Mouse (Mus musculus) thymus, postnatal 0 days (tissue): ENCODE results near the gene Gm20388. TPM values are rescaled to one million over a fixed set of nuclear protein-coding genes. Genes with fewer than 3 reads are reported as not detected.

ENCODE experiments used
- DNase-seq: peaks from one replicate; pipeline ENCODE4 v3.0.0-alpha.2; 2015; ENCODE audit warnings: low spot score
- polyA plus RNA-seq: library from polyadenylated mRNA; unstranded; fragments of >200 nt; fragmentation: Nextera tagmentation; extraction: Ambion mirVana; gene quantifications from 2 replicates; pipeline ENCODE4 v1.2.1, GENCODE M21; 2015

Gm20388 gene
- polyA plus RNA-seq, 1 experiment from 2014 or later = not detected

GRCm38 (mm10) chr8:119955333-119955732, 44.7 kb downstream of the Gm20388 start:
- no peak for DNase-seq

GRCm38 (mm10) chr8:119958076-119958475, 47.4 kb downstream of the Gm20388 start:
- DNase-seq = no peak

GRCm38 (mm10) chr8:119960531-119961104, 50.0 kb downstream of the Gm20388 start:
- DNase-seq = no peak

- DNase-seq = no peak
These were observed 54.2 kb downstream of the Gm20388 start for GRCm38 (mm10) chr8:119964859-119965258.

GRCm38 (mm10) chr8:119967435-119967834, 56.8 kb downstream of the Gm20388 start:
- DNase-seq = no peak

DNA sequence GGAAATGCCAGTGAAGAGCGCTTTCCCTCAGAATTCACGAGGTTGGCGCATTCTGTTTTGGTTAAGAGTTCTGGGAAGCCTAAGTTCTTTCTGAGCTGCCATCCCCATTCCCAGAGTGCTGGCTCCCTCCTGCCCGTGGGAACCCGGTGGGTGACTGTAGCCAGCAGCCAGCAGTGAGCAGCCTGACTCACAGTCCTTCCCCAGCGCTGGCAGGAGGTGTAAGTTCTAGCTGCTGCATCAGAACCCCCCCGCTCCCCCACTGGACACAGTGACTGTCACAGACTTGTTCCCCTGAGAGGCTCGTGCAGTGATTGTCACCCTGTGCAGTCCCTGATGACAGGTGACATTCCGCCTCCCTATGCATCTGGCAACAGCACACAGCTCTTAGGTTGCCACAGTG, 59.5 kb downstream of the Gm20388 start:
- no peak for DNase-seq

DNA sequence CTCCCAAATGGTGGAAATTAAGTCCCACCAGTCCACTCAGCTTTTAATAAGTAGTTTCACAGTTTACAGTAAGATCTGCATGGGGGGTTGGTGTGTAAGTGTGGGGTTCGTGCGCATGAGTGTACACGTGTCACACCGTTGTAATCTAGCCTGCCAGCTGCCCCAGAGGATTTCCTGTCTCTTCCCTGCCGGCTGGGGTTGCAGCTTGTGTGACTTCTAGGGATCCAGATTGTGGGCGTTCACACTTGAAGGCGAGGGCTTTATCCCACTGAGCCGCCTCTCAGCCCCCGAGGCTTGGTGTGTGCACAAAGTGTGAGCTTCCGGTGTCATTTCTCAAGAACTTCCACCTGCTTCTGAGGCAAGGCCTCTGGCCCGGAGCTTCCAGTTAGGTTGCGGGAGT, 61.9 kb downstream of the Gm20388 start:
- peak; percentile 44 for DNase-seq

- no peak for DNase-seq
These were observed 68.2 kb downstream of the Gm20388 start for GRCm38 (mm10) chr8:119978770-119979381.

- peak; percentile 32 for DNase-seq
These were observed 70.6 kb downstream of the Gm20388 start for GRCm38 (mm10) chr8:119981253-119981652.

DNA sequence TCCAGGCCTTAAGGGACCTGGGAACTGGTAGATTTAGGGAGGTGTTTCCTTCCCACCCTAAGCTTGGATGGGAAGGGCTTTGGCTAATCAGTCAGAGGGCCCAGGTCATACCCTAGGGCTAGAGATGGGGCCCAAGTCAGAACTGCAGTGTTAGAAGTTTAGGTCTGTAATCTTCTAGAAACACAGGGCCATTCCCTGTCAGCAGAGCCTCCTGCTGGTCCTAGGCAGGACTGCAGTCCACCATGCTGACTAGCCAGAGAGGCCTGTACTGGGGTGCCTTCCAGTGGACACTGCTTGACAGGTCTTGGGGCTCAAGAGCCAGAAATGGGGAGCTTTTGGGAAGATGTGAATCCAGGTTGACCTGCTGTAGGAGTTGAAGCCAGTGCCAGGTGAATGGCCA, 73.4 kb downstream of the Gm20388 start:
- DNase-seq = peak; percentile 20

DNA sequence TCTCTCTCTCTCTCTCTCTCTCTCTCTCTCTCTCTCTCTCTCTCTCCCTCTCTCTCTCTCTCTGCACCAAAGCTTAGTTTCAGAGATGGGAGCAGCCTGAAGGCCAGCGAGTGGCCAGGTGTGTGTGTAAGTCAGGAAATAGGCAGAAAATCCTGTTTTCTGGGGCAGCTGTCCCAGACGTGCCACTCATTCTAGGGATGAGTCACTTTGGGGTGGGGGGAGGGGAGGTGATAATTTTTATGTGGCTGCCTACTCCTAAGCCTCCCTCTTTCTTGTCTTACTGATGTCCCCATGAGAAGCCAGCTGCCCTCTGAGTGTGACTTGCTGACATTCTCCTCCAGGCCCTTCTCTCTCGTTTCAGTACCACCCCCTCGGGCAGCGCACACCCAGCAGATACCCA, 75.5 kb downstream of the Gm20388 start:
- no peak for DNase-seq

DNA sequence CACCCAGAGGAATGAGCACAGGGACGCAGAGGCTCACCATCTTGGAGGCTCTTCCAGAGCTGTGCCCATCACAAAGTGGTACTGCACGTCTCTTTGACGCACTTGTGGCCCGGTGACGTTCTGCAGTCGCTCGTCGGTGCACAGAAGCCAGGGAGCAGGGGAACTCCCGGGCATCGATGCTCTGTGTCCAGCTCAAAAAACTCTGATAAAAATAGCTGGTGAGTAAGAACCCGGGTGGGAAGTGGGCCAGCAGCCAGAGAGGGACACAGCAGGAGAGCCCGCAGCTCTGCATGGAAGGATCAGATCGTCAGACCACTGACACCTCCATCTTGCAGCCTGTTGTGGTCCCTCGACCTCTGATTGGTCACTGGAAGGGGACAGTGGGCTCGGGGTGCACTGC, 77.4 kb downstream of the Gm20388 start:
- DNase-seq = no peak

DNA sequence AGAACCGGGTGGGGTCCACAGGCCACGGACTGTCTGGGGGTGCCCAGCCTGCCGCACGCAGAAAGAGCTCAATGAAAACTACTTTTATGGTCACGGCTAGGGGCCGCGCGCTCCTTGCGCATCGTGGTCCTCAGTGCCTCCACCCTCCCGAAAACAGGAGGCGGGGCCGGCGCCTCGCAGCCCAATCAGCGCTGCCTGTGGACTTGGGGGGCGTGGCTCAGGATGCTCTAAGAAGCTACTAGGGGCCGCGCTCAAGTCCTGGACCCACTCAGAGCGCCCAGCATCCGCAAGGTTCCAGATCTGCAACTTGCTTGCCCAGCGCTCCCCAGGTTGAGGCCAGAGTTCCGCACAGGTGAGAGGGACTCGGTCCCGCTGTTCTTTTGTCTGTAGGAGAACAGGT, 81.6 kb downstream of the Gm20388 start, which contains the start of gene Crispld2:
Crispld2 (plus strand) TSS at position 190 of the 400 bp plus-strand sequence.
- DNase-seq = peak; percentile 89

- DNase-seq = no peak
These were observed 83.5 kb downstream of the Gm20388 start for GRCm38 (mm10) chr8:119994114-119994513.

DNA sequence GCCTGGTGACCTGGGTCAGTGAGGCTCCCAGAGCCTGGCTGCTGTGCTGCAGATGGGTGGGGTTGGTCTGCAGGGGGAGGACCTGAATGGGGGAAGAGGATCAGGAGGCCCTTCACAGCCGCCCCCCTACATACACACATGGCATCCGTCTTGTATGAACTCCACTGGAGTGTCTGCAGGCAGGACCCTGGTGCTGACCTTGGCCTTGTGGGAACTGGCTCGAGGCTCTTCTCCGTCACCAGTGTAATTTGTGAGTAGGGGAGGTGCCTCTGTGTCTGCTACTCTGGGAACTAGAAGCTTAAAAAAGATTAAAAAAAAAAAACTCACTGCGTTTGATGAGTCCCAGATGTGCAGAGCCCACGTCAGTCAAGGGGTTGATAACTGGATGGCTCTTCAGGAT, 83.9 kb downstream of the Gm20388 start:
- DNase-seq = no peak

- no peak for DNase-seq
These were observed 86.6 kb downstream of the Gm20388 start for GRCm38 (mm10) chr8:119997266-119997665.

DNA sequence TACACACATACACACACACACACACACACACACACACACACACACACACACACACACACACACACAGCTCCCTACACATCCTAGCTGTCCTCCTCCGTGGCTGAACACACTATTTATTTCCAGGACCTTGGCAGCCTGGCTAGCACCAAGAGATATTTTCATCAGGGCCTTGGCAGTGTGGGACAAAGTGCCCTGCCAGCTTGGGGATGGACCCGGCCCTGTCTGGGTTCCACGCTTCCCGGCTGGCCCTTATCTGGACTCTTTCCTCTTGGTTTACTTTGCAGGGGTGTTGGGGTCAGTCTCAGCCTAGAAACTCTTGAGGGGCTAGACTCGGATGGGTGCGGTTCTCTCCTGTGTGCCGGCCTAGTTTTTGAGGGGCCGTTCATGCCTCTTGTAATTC, 89.8 kb downstream of the Gm20388 start:
- no peak for DNase-seq

GRCm38 (mm10) chr8:120001712-120002111, 91.1 kb downstream of the Gm20388 start:
- DNase-seq = no peak

DNA sequence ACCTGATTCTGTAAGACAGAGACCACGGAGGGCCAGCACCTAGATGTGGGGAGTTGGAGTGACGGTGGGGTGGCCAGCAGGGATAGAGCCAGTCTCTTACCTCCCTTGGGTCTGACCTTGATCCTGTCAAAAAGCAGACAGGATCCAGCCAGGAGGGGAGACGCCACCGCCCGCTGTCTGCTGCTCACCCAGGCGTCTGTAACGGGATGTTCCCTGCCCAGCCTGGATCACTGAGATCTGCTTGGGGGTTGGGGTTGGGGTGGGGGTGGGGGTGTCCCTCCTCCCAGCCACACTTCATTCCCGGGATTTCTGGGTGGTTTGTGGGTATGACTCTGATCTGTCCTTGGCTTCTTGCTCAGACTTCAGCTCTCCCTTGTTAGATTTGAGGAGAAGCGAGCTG, 91.7 kb downstream of the Gm20388 start:
- DNase-seq = no peak

DNA sequence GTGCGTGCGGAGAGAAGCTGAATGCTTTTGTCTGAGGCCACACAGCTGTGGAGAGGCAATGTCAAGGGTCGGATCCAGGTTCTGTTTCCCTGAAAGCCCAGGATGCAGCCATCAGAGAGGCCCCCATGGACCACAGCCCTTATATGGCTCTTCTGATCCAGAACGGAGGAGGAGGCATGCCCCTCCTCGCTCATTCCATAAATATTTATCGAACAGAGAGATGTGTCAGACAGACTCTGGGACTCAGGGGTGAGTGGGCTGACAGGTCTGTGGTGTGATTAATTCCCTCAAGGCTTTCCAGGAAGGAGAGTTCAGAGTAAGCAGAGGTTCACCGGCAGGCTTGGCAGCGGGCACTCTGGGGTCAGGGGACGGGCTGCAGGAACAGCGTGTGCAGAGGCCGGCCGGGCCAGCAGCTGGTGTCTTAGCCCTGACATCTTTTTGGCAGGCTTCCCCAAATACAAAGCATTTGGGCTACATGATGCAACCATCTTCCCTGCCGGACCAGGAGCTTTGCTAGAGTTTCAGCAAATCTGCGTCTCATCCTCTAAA, 93.6 kb downstream of the Gm20388 start:
- DNase-seq = no peak

GRCm38 (mm10) chr8:120004705-120005381, 94.2 kb downstream of the Gm20388 start:
- no peak for DNase-seq

GRCm38 (mm10) chr8:120006645-120007160, 96.1 kb downstream of the Gm20388 start:
- no peak for DNase-seq
